Mouse (Mus musculus): Measurements from ENCODE around the gene 1700029I15Rik.

GRCm38 (mm10) chr2:92353402-92353801, 28.9 kb upstream of the 1700029I15Rik start:
- no peak for TF ChIP-seq CTCF (conservative IDR thresholded peaks at IDR 0.05; ENCODE audit: insufficient read depth, insufficient read length, low read depth, low read length)
- no peak for TF ChIP-seq POLR2A (IDR thresholded peaks at IDR 0.05; ENCODE audit: low read depth, low read length)

All from kidney, adult 2 months (tissue).